Mouse (Mus musculus): Measurements from ENCODE around the gene Nme3. TPM values are rescaled to one million over a fixed set of nuclear protein-coding genes. Genes with fewer than 3 reads are reported as not detected.

Nme3 gene
- polyA plus RNA-seq, 1 experiment from 2014 or later = 69.6 TPM

DNA sequence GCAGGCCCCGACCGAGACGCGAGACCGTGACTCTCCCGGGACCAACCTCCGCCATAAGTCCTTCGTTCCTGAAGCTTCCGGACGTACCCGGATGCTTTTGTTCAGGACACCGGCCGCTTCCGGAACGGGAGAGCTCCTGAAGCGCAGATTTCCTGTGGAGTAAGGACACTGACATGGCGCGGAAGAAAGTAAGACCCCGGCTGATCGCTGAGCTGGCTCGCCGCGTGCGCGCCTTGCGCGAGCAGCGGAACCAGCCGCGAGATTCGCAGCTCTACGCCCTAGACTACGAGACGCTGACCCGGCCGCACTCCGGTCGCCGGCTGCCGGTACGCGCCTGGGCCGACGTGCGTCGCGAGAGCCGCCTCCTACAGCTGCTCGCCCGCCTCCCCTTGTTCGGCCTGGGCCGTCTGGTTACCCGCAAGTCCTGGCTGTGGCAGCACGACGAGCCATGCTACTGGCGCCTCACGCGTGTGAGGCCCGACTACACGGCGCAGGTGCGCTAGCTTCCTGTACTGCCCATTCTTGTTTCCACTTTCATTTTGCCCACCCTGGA is 1.2 kb upstream of the Nme3 start, which contains the start of the genes Eme2 and Mrps34:
TSS of gene Eme2 (minus strand) at position 93 of the 553 bp plus-strand sequence.
TSS of gene Mrps34 (plus strand) at position 122 of the 553 bp plus-strand sequence.
- peak within 1 kb of the TSS; percentile 59 for H3K4me3 ChIP-seq
- peak; percentile 49 for ATAC-seq (replicated peaks)
- peak within 1 kb of the TSS; percentile 96 for H3K4me2 ChIP-seq (replicated peaks)
- H3K4me1 ChIP-seq = peaks cover 37% of the 10 kb centered on the region
- peak within 1 kb of the TSS; percentile 81 for H3K27ac ChIP-seq (replicated peaks)
- H3K9ac ChIP-seq (replicated peaks) = peak within 1 kb of the TSS; percentile 83
- WGBS = under 1% methylated on average over 62 of the region's 62 CpGs
- H3K36me3 ChIP-seq = peaks cover 55% of the 10 kb centered on the region
- H3K9me3 ChIP-seq = no peaks in the 10 kb centered on the region
- H3K27me3 ChIP-seq = no peaks in the 10 kb centered on the region

- Histone ChIP-seq H3K4me3 (peak overlapping the region; percentile 59), H3K27me3 (no peaks in the 10 kb centered on the region), H3K36me3 (peaks cover 55% of the 10 kb centered on the region), H3K27ac (replicated peaks) (peak overlapping the region; percentile 81), H3K9me3 (no peaks in the 10 kb centered on the region), H3K4me1 (peaks cover 37% of the 10 kb centered on the region), H3K4me2 (replicated peaks) (peak overlapping the region; percentile 96), H3K9ac (replicated peaks) (peak overlapping the region; percentile 83)
- WGBS = 13% methylated on average over 23 of the region's 23 CpGs
- 0 out of 2 replicates have a peak, but pooled peaks have one; percentile 1 for ATAC-seq (replicated peaks)
These were observed 594 bp upstream of the Nme3 start for GRCm38 (mm10) chr17:24895571-24896240.

- Histone ChIP-seq H3K9me3 (no peaks in the 10 kb centered on the region), H3K4me3 (peak overlapping the region; percentile 59), H3K27ac (replicated peaks) (peak overlapping the region; percentile 81), H3K4me2 (replicated peaks) (peak overlapping the region; percentile 96), H3K4me1 (peaks cover 37% of the 10 kb centered on the region), H3K9ac (replicated peaks) (peak overlapping the region; percentile 83), H3K36me3 (peaks cover 56% of the 10 kb centered on the region), H3K27me3 (no peaks in the 10 kb centered on the region)
- no peak for ATAC-seq (replicated peaks)
- WGBS = 25% methylated on average over 11 of the region's 11 CpGs
These were observed 631 bp downstream of the Nme3 start for GRCm38 (mm10) chr17:24896993-24897269.

DNA sequence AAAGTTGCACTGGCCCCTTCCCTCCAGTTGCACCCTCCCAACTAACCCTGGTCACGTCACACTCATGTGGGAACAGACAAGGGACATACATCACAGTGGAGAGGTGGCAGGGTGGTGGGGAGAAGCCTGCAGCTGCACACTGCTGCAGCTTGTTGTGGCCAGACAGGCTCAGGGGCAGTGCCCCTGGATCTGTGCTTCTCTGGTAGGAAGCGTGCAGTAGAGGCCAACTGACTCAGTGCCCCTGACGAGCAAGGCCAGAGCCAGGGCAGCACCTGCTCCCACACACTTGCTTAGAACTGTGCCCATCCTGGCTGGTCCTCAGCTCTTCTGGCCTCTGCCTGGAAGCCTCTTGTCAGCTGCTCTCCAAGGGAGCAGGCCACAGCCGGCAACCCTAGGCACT is 1.3 kb downstream of the Nme3 start:
- Histone ChIP-seq H3K9me3 (no peaks in the 10 kb centered on the region), H3K9ac (replicated peaks) (no peak overlapping the region), H3K27ac (replicated peaks) (no peak overlapping the region), H3K27me3 (no peaks in the 10 kb centered on the region), H3K4me3 (peak overlapping the region; percentile 59), H3K36me3 (peaks cover 56% of the 10 kb centered on the region), H3K4me2 (replicated peaks) (peak overlapping the region; percentile 96), H3K4me1 (peaks cover 37% of the 10 kb centered on the region)
- no peak for ATAC-seq (replicated peaks)
- 76% methylated on average over 4 of the region's 4 CpGs for WGBS

- Histone ChIP-seq H3K36me3 (peaks cover 56% of the 10 kb centered on the region), H3K9ac (replicated peaks) (no peak overlapping the region), H3K4me2 (replicated peaks) (peak overlapping the region; percentile 96; the same call in 1 of the 2 replicates), H3K27ac (replicated peaks) (no peak overlapping the region), H3K4me3 (0 out of 2 replicates have a peak overlapping the region, but pooled peaks have one; percentile 59), H3K27me3 (no peaks in the 10 kb centered on the region), H3K4me1 (peaks cover 37% of the 10 kb centered on the region), H3K9me3 (no peaks in the 10 kb centered on the region)
- no peak for ATAC-seq (replicated peaks)
- WGBS = 78% methylated on average over 4 of the region's 4 CpGs
These were observed 1.9 kb downstream of the Nme3 start for GRCm38 (mm10) chr17:24898041-24898854.

DNA sequence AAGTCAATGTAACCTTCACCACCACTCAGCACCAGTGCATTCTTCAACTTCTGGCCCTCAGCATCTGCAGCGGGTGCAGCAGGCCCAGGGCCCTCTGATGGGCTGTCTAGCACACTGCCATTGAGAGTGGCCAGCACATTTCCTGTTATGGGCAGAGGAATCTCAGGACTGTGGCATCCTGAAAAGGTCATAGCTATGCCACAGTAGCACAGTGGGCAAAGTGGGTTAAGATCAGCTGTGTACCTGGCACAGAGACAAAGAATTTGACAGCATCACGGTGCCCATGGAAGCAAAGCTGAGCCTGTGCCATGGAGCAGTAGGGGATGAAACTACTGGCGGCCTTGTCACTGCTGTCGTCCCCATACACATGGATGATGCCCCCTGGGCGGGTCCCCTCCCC is 2.9 kb downstream of the Nme3 start:
- Histone ChIP-seq H3K27ac (replicated peaks) (no peak overlapping the region), H3K36me3 (peaks cover 62% of the 10 kb centered on the region), H3K4me1 (peaks cover 29% of the 10 kb centered on the region), H3K9me3 (no peaks in the 10 kb centered on the region), H3K27me3 (no peaks in the 10 kb centered on the region), H3K4me3 (no peak overlapping the region), H3K9ac (replicated peaks) (no peak overlapping the region), H3K4me2 (replicated peaks) (no peak overlapping the region)
- WGBS = 86% methylated on average over 5 of the region's 5 CpGs
- no peak for ATAC-seq (replicated peaks)

- ATAC-seq (replicated peaks) = no peak
- 91% methylated on average over 6 of the region's 6 CpGs for WGBS
These were observed 3.7 kb downstream of the Nme3 start for GRCm38 (mm10) chr17:24900014-24900413.

GRCm38 (mm10) chr17:24902124-24902523 is 5.8 kb downstream of the Nme3 start:
- peaks cover 9% of the 10 kb centered on the region for H3K4me1 ChIP-seq
- ATAC-seq (replicated peaks) = no peak
- no peak overlapping the region for H3K9ac ChIP-seq (replicated peaks)
- no peak overlapping the region for H3K4me2 ChIP-seq (replicated peaks)
- no peak overlapping the region for H3K4me3 ChIP-seq
- no peaks in the 10 kb centered on the region for H3K9me3 ChIP-seq
- WGBS = 95% methylated on average over 5 of the region's 5 CpGs
- H3K27ac ChIP-seq (replicated peaks) = no peak overlapping the region
- H3K27me3 ChIP-seq = no peaks in the 10 kb centered on the region
- peaks cover 91% of the 10 kb centered on the region for H3K36me3 ChIP-seq

More at GRCm38 (mm10) chr17:24900014-24900413, 3.7 kb downstream of the Nme3 start:
- H3K4me3 ChIP-seq = no peak overlapping the region
- no peaks in the 10 kb centered on the region for H3K9me3 ChIP-seq
- H3K36me3 ChIP-seq = peaks cover 70% of the 10 kb centered on the region
- H3K4me2 ChIP-seq (replicated peaks) = no peak overlapping the region
- no peak overlapping the region for H3K27ac ChIP-seq (replicated peaks)
- H3K9ac ChIP-seq (replicated peaks) = no peak overlapping the region
- H3K4me1 ChIP-seq = peaks cover 24% of the 10 kb centered on the region
- H3K27me3 ChIP-seq = no peaks in the 10 kb centered on the region

DNA sequence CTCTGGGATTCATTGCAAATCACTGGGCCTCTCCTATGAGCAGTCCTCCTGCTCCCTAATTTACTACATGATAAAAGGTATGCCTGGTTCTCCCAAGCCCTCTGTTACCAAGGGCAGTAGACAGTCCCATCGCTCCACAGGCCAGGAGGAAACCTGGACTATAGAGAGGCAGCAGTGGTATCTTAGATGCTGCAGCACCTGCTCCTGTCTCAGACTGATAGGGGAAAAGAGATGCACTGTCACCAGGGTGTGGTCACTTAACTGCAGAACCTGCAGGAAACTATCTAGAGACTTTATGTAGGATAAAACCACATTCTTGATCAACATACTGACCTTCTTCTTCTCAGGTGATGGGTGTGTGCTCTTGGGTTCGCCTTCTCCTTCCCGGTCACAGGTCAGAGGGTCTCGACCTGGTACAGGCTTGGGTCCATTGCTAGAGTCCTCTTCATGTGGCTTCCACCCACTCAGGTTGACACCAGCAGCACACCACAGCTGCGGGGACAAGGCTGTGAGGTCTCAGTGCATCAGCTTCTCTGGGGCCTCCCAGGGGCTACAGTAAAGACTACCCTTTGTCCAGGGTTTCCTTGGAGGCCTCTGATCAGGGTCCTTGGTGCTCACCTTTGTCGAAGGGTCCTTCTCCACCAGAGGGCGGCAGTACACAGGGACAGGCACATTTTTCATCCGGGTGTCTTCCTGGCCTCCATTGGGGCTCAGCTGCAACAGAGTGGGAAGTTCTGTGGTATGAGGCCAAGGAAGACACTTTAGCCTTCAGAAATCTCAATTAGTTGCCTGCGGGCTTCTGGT is 6.6 kb downstream of the Nme3 start:
- Histone ChIP-seq H3K4me3 (no peak overlapping the region), H3K9me3 (no peaks in the 10 kb centered on the region), H3K4me1 (peaks cover 2% of the 10 kb centered on the region), H3K27ac (replicated peaks) (no peak overlapping the region), H3K4me2 (replicated peaks) (no peak overlapping the region), H3K36me3 (peaks cover 98% of the 10 kb centered on the region), H3K27me3 (no peaks in the 10 kb centered on the region), H3K9ac (replicated peaks) (no peak overlapping the region)
- 69% methylated on average over 9 of the region's 9 CpGs for WGBS
- ATAC-seq (replicated peaks) = no peak

- H3K9me3 ChIP-seq = no peaks in the 10 kb centered on the region
- 93% methylated on average over 9 of the region's 9 CpGs for WGBS
- no peak overlapping the region for H3K9ac ChIP-seq (replicated peaks)
- peaks cover 100% of the 10 kb centered on the region for H3K36me3 ChIP-seq
- no peak overlapping the region for H3K27ac ChIP-seq (replicated peaks)
- H3K4me3 ChIP-seq = no peak overlapping the region
- H3K4me1 ChIP-seq = no peaks in the 10 kb centered on the region
- H3K27me3 ChIP-seq = no peaks in the 10 kb centered on the region
- ATAC-seq (replicated peaks) = no peak
- no peak overlapping the region for H3K4me2 ChIP-seq (replicated peaks)
These were observed 7.5 kb downstream of the Nme3 start for GRCm38 (mm10) chr17:24903767-24904166.

GRCm38 (mm10) chr17:24907591-24907990 is 11.3 kb downstream of the Nme3 start:
- H3K27ac ChIP-seq (replicated peaks) = no peak overlapping the region
- H3K36me3 ChIP-seq = peaks cover 96% of the 10 kb centered on the region
- no peaks in the 10 kb centered on the region for H3K9me3 ChIP-seq
- 97% methylated on average over 2 of the region's 2 CpGs for whole genome bisulfite sequencing
- no peak overlapping the region for H3K4me2 ChIP-seq (replicated peaks)
- H3K9ac ChIP-seq (replicated peaks) = no peak overlapping the region
- ATAC-seq (replicated peaks) = no peak
- H3K4me3 ChIP-seq = no peak overlapping the region
- H3K27me3 ChIP-seq = no peaks in the 10 kb centered on the region
- H3K4me1 ChIP-seq = no peaks in the 10 kb centered on the region
